Mouse (Mus musculus): ENCODE results near the gene Chek2. TPM values are rescaled to one million over a fixed set of nuclear protein-coding genes. Genes with fewer than 3 reads are reported as not detected.
A peak's percentile ranks its signal among the peaks of the same experiment; 100 is the strongest.
"Not testable (repeated sequence)": the region's sequence is repeated elsewhere in the genome, so short reads cannot be mapped to it uniquely, and the experiment has no call there.

Gene Chek2
- total RNA-seq, 2 experiments from 2014 or later, result 1.4 to 1.6 TPM

- intact Hi-C loops (cut with DNase I), result loop anchor here (5.0 kb wide), 2 partner anchors 86 to 421 kb away; no protein-coding TSS in a partner anchor
- DNase-seq (ENCODE audit: low spot score in 2 of 2), result peak; percentile 18 to 50
Observed at GRCm38 (mm10) chr5:110835959-110836358, 3.8 kb upstream of the Chek2 start.

- not testable (repeated sequence) for DNase-seq (ENCODE audit: low spot score in 2 of 2)
- intact Hi-C loops (cut with DNase I), result loop anchor here (5.0 kb wide), 2 partner anchors 84 to 419 kb away; no protein-coding TSS in a partner anchor
Observed at GRCm38 (mm10) chr5:110838016-110838415, 1.8 kb upstream of the Chek2 start.

GRCm38 (mm10) chr5:110839038-110839677 lies 621 bp upstream of the Chek2 start:
- intact Hi-C loops (cut with DNase I), result loop anchor here (5.0 kb wide), 2 partner anchors 83 to 418 kb away; no protein-coding TSS in a partner anchor
- DNase-seq (ENCODE audit: low spot score in 2 of 2), result no peak

GRCm38 (mm10) chr5:110840465-110840864 lies 686 bp downstream of the Chek2 start:
- DNase-seq (ENCODE audit: low spot score in 2 of 2), result peak; percentile 27 to 54
- intact Hi-C loops (cut with DNase I), result no loop called here

GRCm38 (mm10) chr5:110841046-110841862 lies 1.5 kb downstream of the Chek2 start:
- DNase-seq (ENCODE audit: low spot score in 2 of 2), result no peak
- intact Hi-C loops (cut with DNase I), result no loop called here

- DNase-seq (ENCODE audit: low spot score in 2 of 2), result no peak
- intact Hi-C loops (cut with DNase I), result no loop called here
Observed at GRCm38 (mm10) chr5:110852990-110853389, 13.2 kb downstream of the Chek2 start.

GRCm38 (mm10) chr5:110857091-110857490 lies 17.3 kb downstream of the Chek2 start:
- intact Hi-C loops (cut with DNase I), result no loop called here
- no peak for DNase-seq (ENCODE audit: low spot score in 2 of 2)

- intact Hi-C loops (cut with DNase I), result no loop called here
- DNase-seq (ENCODE audit: low spot score in 2 of 2), result peak in 1 of 2 experiments; percentile 39
Observed at GRCm38 (mm10) chr5:110859013-110859650, 19.4 kb downstream of the Chek2 start.

- no peak for DNase-seq (ENCODE audit: low spot score in 2 of 2)
- intact Hi-C loops (cut with DNase I), result no loop called here
Observed at GRCm38 (mm10) chr5:110860445-110860844, 20.7 kb downstream of the Chek2 start.

GRCm38 (mm10) chr5:110868460-110868859 lies 28.7 kb downstream of the Chek2 start:
- intact Hi-C loops (cut with DNase I), result no loop called here
- DNase-seq (ENCODE audit: low spot score in 2 of 2), result no peak

GRCm38 (mm10) chr5:110869242-110869669 lies 29.5 kb downstream of the Chek2 start:
- intact Hi-C loops (cut with DNase I), result no loop called here
- DNase-seq (ENCODE audit: low spot score in 2 of 2), result peak in 1 of 2 experiments; percentile 23

GRCm38 (mm10) chr5:110873160-110873559 lies 33.4 kb downstream of the Chek2 start:
- DNase-seq (ENCODE audit: low spot score in 2 of 2), result no peak
- intact Hi-C loops (cut with DNase I), result no loop called here

- DNase-seq (ENCODE audit: low spot score in 2 of 2), result no peak
- intact Hi-C loops (cut with DNase I), result no loop called here
Observed at GRCm38 (mm10) chr5:110874711-110875110, 34.9 kb downstream of the Chek2 start.

- intact Hi-C loops (cut with DNase I), result no loop called here
- no peak for DNase-seq (ENCODE audit: low spot score in 2 of 2)
Observed at GRCm38 (mm10) chr5:110875286-110875685, 35.5 kb downstream of the Chek2 start.

GRCm38 (mm10) chr5:110877666-110878505 lies 38.1 kb downstream of the Chek2 start:
- DNase-seq (ENCODE audit: low spot score in 2 of 2), result no peak
- intact Hi-C loops (cut with DNase I), result no loop called here

- DNase-seq (ENCODE audit: low spot score in 2 of 2), result not testable (repeated sequence)
Observed at GRCm38 (mm10) chr5:110878526-110878925, 38.7 kb downstream of the Chek2 start.

GRCm38 (mm10) chr5:110879042-110879441 lies 39.3 kb downstream of the Chek2 start:
- no peak for DNase-seq (ENCODE audit: low spot score in 2 of 2)
- intact Hi-C loops (cut with DNase I), result no loop called here

More at GRCm38 (mm10) chr5:110878526-110878925, 38.7 kb downstream of the Chek2 start:
- intact Hi-C loops (cut with DNase I), result not testable (repeated sequence)

GRCm38 (mm10) chr5:110879584-110880374 lies 40.0 kb downstream of the Chek2 start, which contains the start of gene Ttc28:
Gene Ttc28 (plus strand): TSS chr5:110879803.
- intact Hi-C loops (cut with DNase I), result no loop called here
- peak; percentile 88 to 90 for DNase-seq (ENCODE audit: low spot score in 2 of 2)
